Mouse (Mus musculus) hindbrain, embryonic 12.5 days (tissue): ENCODE measurements around the gene Wdr75. TPM values are rescaled to one million over a fixed set of nuclear protein-coding genes. Genes with fewer than 3 reads are reported as not detected.
A peak's percentile ranks its signal among the peaks of the same experiment; 100 is the strongest.

ENCODE experiments used
- ATAC-seq: fragments of 200-750 bp; cut with Nextera tagmentation; 2 replicates; pipeline ENCODE4 v1.8.0; 2017; ENCODE audit warnings: moderate TSS enrichment; ENCODE audit not compliant: low FRiP score
- H3K27ac ChIP-seq: fragments of 300-500 bp; sonication (generic); 2 replicates; pipeline ENCODE4 v1.5.1; 2016; ENCODE audit warnings: mild to moderate bottlenecking
- H3K27me3 ChIP-seq: fragments of 300-500 bp; sonication (generic); 2 replicates; pipeline ENCODE4 v1.6.1; 2016; ENCODE audit warnings: mild to moderate bottlenecking
- H3K36me3 ChIP-seq: fragments of 300-500 bp; sonication (generic); 2 replicates; pipeline ENCODE4 v1.6.1; 2016; ENCODE audit warnings: mild to moderate bottlenecking
- H3K4me1 ChIP-seq: fragments of 300-500 bp; sonication (generic); 2 replicates; pipeline ENCODE4 v1.6.1; 2016
- H3K4me2 ChIP-seq: fragments of 300-500 bp; sonication (generic); replicated peaks from 2 replicates; pipeline ENCODE4 v1.6.1; 2016; ENCODE audit warnings: mild to moderate bottlenecking
- H3K4me3 ChIP-seq: fragments of 300-500 bp; sonication (generic); 2 replicates; pipeline ENCODE4 v1.5.1; 2016; ENCODE audit warnings: mild to moderate bottlenecking
- H3K9ac ChIP-seq: fragments of 300-500 bp; sonication (generic); 2 replicates; pipeline ENCODE4 v1.6.1; 2016; ENCODE audit warnings: mild to moderate bottlenecking, moderate library complexity
- H3K9me3 ChIP-seq: fragments of 300-500 bp; sonication (generic); replicated peaks from 2 replicates; pipeline ENCODE4 v1.6.1; 2016; ENCODE audit warnings: mild to moderate bottlenecking
- whole genome bisulfite sequencing: fragments of 180-500 bp; shearing (Covaris S2); methylation state at CpG from one replicate; pipeline ENCODE4 v1.1.7; 2016; 5-methylcytosine and 5-hydroxymethylcytosine counted together
- polyA plus RNA-seq: library from polyadenylated mRNA; unstranded; fragments of >200 nt; fragmentation: Nextera tagmentation; extraction: Ambion mirVana; gene quantifications from 2 replicates; pipeline ENCODE4 v1.2.1, GENCODE M21; 2016

Wdr75 gene
- polyA plus RNA-seq, 1 experiment from 2014 or later: 60.8 TPM

GRCm38 (mm10) chr1:45816889-45817288, 21.9 kb downstream of the Wdr75 start:
- Histone ChIP-seq H3K27ac (no peak overlapping the region), H3K9ac (no peak overlapping the region), H3K4me2 (no peak overlapping the region), H3K4me1 (no peaks in the 10 kb centered on the region), H3K36me3 (peaks cover 73% of the 10 kb centered on the region), H3K27me3 (no peaks in the 10 kb centered on the region), H3K9me3 (no peaks in the 10 kb centered on the region), H3K4me3 (no peak overlapping the region)
- ATAC-seq: no peak
- WGBS: 32% methylated on average over 1 of the region's 1 CpGs

- ATAC-seq: no peak
Measured at GRCm38 (mm10) chr1:45818564-45818963, 23.6 kb downstream of the Wdr75 start.

DNA sequence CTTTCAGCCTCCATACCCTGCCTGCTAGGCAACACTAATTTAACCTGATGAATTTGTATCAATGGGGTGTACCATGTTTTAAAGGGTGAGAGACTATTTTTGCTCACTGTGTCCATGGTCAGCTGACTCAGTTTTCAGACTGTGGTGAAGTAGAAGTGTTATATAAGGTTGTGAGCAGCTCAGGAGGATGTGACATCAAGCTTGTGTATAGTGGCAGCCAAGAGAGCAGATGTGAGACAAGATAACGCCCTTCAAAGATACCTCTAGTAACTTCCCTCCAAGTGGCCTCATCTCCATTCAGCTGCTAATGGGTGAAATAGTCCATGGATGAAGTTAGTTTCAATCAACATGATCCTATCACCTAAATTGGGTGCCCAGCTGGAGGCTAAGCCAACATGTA, 29.5 kb downstream of the Wdr75 start:
- no peaks in the 10 kb centered on the region for H3K27me3 ChIP-seq
- no peak for ATAC-seq

More at GRCm38 (mm10) chr1:45818564-45818963, 23.6 kb downstream of the Wdr75 start:
- H3K36me3 ChIP-seq: peaks cover 73% of the 10 kb centered on the region
- H3K27me3 ChIP-seq: no peaks in the 10 kb centered on the region
- H3K9ac ChIP-seq: no peak overlapping the region
- 73% methylated on average over 9 of the region's 9 CpGs for WGBS
- H3K27ac ChIP-seq: no peak overlapping the region
- H3K9me3 ChIP-seq: no peaks in the 10 kb centered on the region
- no peak overlapping the region for H3K4me2 ChIP-seq
- no peaks in the 10 kb centered on the region for H3K4me1 ChIP-seq
- H3K4me3 ChIP-seq: no peak overlapping the region

DNA sequence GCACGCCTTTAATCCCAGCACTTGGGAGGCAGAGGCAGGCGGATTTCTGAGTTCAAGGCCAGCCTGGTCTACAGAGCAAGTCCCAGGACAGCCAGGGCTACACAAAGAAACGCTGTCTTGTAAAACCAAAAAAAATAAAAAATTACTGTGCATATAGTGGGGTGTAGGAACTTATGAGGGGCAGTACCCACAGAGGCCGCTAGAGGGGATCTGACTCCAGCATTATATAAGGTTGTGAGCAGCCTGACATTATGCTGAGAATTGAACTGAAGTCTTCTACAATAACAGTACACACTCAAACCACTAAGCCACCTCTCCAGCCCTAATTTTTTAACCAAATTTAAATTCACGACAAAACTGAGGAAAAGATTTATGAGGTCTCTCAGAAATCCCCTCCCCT, 30.2 kb downstream of the Wdr75 start:
- no peak overlapping the region for H3K27ac ChIP-seq
- H3K27me3 ChIP-seq: no peaks in the 10 kb centered on the region
- WGBS: 57% methylated on average over 5 of the region's 5 CpGs
- H3K4me2 ChIP-seq: no peak overlapping the region
- peak; percentile 83 for ATAC-seq
- H3K4me3 ChIP-seq: no peak overlapping the region
- peaks cover 37% of the 10 kb centered on the region for H3K36me3 ChIP-seq
- no peak overlapping the region for H3K9ac ChIP-seq
- H3K9me3 ChIP-seq: no peaks in the 10 kb centered on the region
- H3K4me1 ChIP-seq: no peaks in the 10 kb centered on the region

More for the DNA sequence above, 29.5 kb downstream of the Wdr75 start:
- Histone ChIP-seq H3K4me2 (no peak overlapping the region), H3K27ac (no peak overlapping the region), H3K4me1 (no peaks in the 10 kb centered on the region), H3K9ac (no peak overlapping the region), H3K9me3 (no peaks in the 10 kb centered on the region), H3K4me3 (no peak overlapping the region), H3K36me3 (peaks cover 42% of the 10 kb centered on the region)
- WGBS: 77% methylated on average over 1 of the region's 1 CpGs

- Histone ChIP-seq H3K9me3 (no peaks in the 10 kb centered on the region), H3K27me3 (no peaks in the 10 kb centered on the region), H3K27ac (no peak overlapping the region), H3K4me2 (no peak overlapping the region), H3K36me3 (peaks cover 33% of the 10 kb centered on the region), H3K4me3 (no peak overlapping the region), H3K4me1 (no peaks in the 10 kb centered on the region), H3K9ac (no peak overlapping the region)
- 98% methylated on average over 3 of the region's 3 CpGs for WGBS
- no peak for ATAC-seq
Measured at GRCm38 (mm10) chr1:45825630-45826029, 30.7 kb downstream of the Wdr75 start.

GRCm38 (mm10) chr1:45826148-45826547, 31.2 kb downstream of the Wdr75 start:
- H3K27me3 ChIP-seq: no peaks in the 10 kb centered on the region
- no peak for ATAC-seq
- no peak overlapping the region for H3K27ac ChIP-seq
- H3K4me2 ChIP-seq: no peak overlapping the region
- H3K9ac ChIP-seq: no peak overlapping the region
- H3K9me3 ChIP-seq: no peaks in the 10 kb centered on the region
- WGBS: 84% methylated on average over 2 of the region's 2 CpGs
- no peak overlapping the region for H3K4me3 ChIP-seq
- no peaks in the 10 kb centered on the region for H3K4me1 ChIP-seq
- H3K36me3 ChIP-seq: peaks cover 30% of the 10 kb centered on the region

- no peak for ATAC-seq
- Histone ChIP-seq H3K36me3 (peaks cover 24% of the 10 kb centered on the region), H3K4me2 (no peak overlapping the region), H3K4me1 (no peaks in the 10 kb centered on the region), H3K9ac (no peak overlapping the region), H3K27ac (no peak overlapping the region), H3K4me3 (no peak overlapping the region), H3K27me3 (no peaks in the 10 kb centered on the region), H3K9me3 (no peaks in the 10 kb centered on the region)
- WGBS: 100% methylated on average over 2 of the region's 2 CpGs
Measured at GRCm38 (mm10) chr1:45826796-45827195, 31.8 kb downstream of the Wdr75 start.

DNA sequence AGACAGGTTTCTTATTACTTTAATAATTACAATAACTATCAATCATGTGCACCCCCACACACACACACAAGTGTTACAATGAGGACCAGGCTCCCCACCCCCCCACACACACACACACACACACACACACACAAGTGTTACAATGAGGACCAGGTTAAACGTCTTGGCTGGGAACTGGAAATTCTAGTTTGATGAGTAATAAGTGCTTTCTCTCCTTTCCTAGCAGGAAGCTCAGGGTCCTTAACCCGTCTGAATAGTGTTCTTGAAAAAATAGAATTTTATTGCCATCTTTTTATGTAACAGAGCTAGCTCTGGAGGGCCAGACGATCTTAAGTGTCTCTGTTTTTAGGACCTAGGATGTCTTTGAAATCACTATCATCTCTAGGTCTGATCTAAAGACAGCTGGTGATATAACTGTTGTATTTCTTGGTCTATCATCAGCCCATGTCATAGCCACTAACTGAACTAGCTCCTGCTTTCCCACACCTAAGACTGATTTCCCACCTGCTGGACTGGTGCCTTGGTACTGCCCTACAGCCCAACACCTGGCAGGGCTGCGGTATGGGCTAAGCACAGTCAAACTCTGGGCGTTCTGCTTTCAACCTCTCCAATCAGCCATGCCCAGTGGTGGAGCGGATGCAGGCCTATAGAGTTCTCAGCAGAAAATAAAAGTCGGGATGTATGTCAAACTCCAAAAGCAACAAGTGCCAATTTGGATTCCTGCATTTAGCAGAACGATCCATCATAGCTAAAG, 35.7 kb downstream of the Wdr75 start:
- Histone ChIP-seq H3K4me3 (no peak overlapping the region), H3K36me3 (no peaks in the 10 kb centered on the region), H3K4me2 (no peak overlapping the region), H3K27me3 (no peaks in the 10 kb centered on the region), H3K27ac (no peak overlapping the region), H3K9me3 (no peaks in the 10 kb centered on the region), H3K9ac (no peak overlapping the region), H3K4me1 (no peaks in the 10 kb centered on the region)
- WGBS: 90% methylated on average over 8 of the region's 8 CpGs
- no peak for ATAC-seq

- no peak for ATAC-seq
- H3K4me2 ChIP-seq: no peak overlapping the region
- no peak overlapping the region for H3K4me3 ChIP-seq
- H3K9me3 ChIP-seq: no peaks in the 10 kb centered on the region
- H3K4me1 ChIP-seq: no peaks in the 10 kb centered on the region
- no peak overlapping the region for H3K27ac ChIP-seq
- WGBS: 89% methylated on average over 4 of the region's 4 CpGs
- H3K27me3 ChIP-seq: no peaks in the 10 kb centered on the region
- H3K36me3 ChIP-seq: no peaks in the 10 kb centered on the region
- no peak overlapping the region for H3K9ac ChIP-seq
Measured at GRCm38 (mm10) chr1:45835362-45836063, 40.5 kb downstream of the Wdr75 start.

GRCm38 (mm10) chr1:45837736-45838135, 42.8 kb downstream of the Wdr75 start:
- no peaks in the 10 kb centered on the region for H3K36me3 ChIP-seq
- no peak for ATAC-seq
- H3K4me2 ChIP-seq: no peak overlapping the region
- H3K4me3 ChIP-seq: no peak overlapping the region
- no peaks in the 10 kb centered on the region for H3K4me1 ChIP-seq
- H3K27me3 ChIP-seq: no peaks in the 10 kb centered on the region
- no peak overlapping the region for H3K9ac ChIP-seq
- WGBS: 85% methylated on average over 4 of the region's 4 CpGs
- no peak overlapping the region for H3K27ac ChIP-seq
- H3K9me3 ChIP-seq: no peaks in the 10 kb centered on the region

- Histone ChIP-seq H3K36me3 (no peaks in the 10 kb centered on the region), H3K4me3 (no peak overlapping the region), H3K9me3 (no peaks in the 10 kb centered on the region), H3K27me3 (no peaks in the 10 kb centered on the region), H3K4me1 (no peaks in the 10 kb centered on the region), H3K9ac (no peak overlapping the region), H3K27ac (no peak overlapping the region), H3K4me2 (no peak overlapping the region)
- no peak for ATAC-seq
Measured at GRCm38 (mm10) chr1:45838271-45838670, 43.3 kb downstream of the Wdr75 start.

DNA sequence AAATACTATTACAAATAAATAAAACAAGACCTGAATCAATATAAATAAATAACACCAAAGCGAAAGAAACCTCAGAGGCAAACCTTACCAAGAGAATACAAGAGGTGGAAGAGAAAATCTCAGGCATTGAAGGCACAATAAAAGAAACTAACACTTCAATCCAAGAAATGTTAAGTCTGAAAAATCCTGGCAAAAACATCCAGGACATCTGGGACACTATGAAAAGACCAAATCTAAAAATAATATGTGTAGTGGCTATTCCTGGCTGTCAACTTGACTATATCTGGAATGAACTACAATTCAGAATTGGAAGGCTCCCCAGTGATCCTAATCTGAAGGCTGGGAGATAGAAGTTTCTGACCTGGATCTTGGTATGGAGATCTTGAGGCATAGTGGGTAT, 50.5 kb downstream of the Wdr75 start:
- no peak for ATAC-seq
- no peak overlapping the region for H3K4me2 ChIP-seq
- H3K9me3 ChIP-seq: no peaks in the 10 kb centered on the region
- no peaks in the 10 kb centered on the region for H3K27me3 ChIP-seq
- H3K27ac ChIP-seq: no peak overlapping the region
- WGBS: 81% methylated on average over 1 of the region's 1 CpGs
- no peak overlapping the region for H3K4me3 ChIP-seq
- no peaks in the 10 kb centered on the region for H3K4me1 ChIP-seq
- H3K36me3 ChIP-seq: no peaks in the 10 kb centered on the region
- H3K9ac ChIP-seq: no peak overlapping the region

- ATAC-seq: no peak
- Histone ChIP-seq H3K9ac (no peak overlapping the region), H3K27ac (no peak overlapping the region), H3K36me3 (no peaks in the 10 kb centered on the region), H3K4me2 (no peak overlapping the region), H3K9me3 (no peaks in the 10 kb centered on the region), H3K4me1 (no peaks in the 10 kb centered on the region), H3K4me3 (no peak overlapping the region), H3K27me3 (no peaks in the 10 kb centered on the region)
- 84% methylated on average over 1 of the region's 1 CpGs for WGBS
Measured at GRCm38 (mm10) chr1:45858038-45858437, 63.1 kb downstream of the Wdr75 start.
